Mouse (Mus musculus) megakaryocyte, adult 5-6 weeks (primary cell): ENCODE data around the gene Cyp2w1. TPM values are rescaled to one million over a fixed set of nuclear protein-coding genes. Genes with fewer than 3 reads are reported as not detected.
"Not testable (repeated sequence)": the region's sequence is repeated elsewhere in the genome, so short reads cannot be mapped to it uniquely, and the experiment has no call there.

Experiments used
- ATAC-seq: 2 replicates; pipeline ENCODE4 v1.8.0; 2016; ENCODE audit warnings: mild to moderate bottlenecking, inconsistent platforms; ENCODE audit not compliant: poor library complexity, severe bottlenecking
- total RNA-seq, 2 experiments: library from RNA; stranded (forward) in 1 of 2; stranded (reverse) in 1 of 2; fragments of 153-499, 151-499 nt in 1 of 2; fragments of 221-1000, 200-1000 nt in 1 of 2; gene quantifications; 2 replicates each; pipeline versions ENCODE4 v1.2.3 to v1.2.4; 2015 to 2017

Gene Cyp2w1
- total RNA-seq, 2 experiments from 2014 or later: not detected

- peak; percentile 67 for ATAC-seq
Measured at GRCm38 (mm10) chr5:139331742-139332141, 20.7 kb upstream of the Cyp2w1 start.

DNA sequence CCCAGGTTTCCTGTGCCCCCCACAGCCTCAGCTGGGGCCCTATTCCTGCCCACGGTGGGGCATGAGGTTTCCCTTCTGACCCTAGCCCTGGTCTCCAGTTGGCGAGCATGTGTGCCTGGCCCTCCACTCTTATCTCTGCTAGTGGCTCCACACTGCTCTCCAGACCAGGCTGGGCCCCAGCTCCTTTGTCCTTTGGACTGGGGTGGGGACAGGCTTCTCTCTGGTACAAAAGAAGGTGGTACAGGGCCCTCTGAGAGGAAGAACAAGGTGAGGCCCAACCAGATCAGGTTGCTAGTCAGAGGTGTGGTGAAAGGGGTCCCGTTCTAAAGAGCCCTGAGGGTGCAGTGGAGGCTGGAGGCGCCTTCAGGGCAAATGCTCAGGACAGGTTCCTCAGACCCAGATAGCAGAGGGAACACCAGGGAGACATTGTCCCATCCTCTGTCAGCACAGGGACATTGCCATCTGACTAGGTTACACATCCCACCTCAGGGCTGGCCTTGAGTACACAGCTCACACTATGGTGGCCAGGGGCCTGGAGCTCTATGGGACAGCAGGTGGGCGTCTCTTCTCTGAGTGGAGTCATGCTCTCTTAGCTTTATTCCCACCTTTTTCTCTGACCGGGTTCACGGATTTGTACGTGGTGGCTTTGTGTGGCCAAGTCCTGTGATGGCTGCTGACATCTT is 19.7 kb upstream of the Cyp2w1 start:
- ATAC-seq: no peak

GRCm38 (mm10) chr5:139333301-139334013 is 19.0 kb upstream of the Cyp2w1 start:
- ATAC-seq: no peak

DNA sequence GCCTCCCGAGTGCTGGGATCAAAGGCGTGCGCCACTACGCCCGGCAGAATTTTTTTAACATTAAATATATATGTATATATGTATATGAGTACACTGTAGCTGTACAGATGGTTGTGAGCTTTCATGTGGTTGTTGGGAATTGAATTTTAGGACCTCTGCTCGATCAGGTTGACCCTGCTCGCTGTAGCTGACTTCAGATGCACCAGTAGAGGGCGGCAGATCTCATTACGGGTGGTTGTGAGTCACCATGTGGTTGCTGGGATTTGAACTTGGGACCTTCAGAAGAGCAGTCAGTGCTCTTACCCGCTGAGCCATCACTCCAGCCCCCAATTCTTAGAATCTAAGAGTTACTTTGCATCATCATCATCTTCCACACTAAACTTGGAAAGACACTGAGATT is 18.0 kb upstream of the Cyp2w1 start:
- ATAC-seq: not testable (repeated sequence)

DNA sequence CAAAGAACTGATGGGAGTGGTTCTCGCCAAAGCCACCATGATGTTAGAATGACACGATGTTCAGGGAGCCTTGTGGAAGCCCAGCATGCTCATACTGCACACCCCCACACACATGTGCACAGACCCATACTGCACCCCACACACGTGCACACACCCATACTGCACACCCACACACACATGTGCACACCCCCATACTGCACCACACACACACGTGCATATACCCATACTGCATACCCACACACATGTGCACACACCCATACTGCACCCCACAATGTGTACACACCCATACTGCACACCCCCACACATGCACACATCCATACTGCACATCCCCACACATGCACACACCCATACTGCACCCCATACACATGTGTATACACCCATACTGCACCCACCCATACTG is 16.8 kb upstream of the Cyp2w1 start:
- no peak for ATAC-seq

- no peak for ATAC-seq
Measured at GRCm38 (mm10) chr5:139337826-139338370, 14.5 kb upstream of the Cyp2w1 start.

GRCm38 (mm10) chr5:139338403-139338802 is 14.0 kb upstream of the Cyp2w1 start:
- no peak for ATAC-seq

DNA sequence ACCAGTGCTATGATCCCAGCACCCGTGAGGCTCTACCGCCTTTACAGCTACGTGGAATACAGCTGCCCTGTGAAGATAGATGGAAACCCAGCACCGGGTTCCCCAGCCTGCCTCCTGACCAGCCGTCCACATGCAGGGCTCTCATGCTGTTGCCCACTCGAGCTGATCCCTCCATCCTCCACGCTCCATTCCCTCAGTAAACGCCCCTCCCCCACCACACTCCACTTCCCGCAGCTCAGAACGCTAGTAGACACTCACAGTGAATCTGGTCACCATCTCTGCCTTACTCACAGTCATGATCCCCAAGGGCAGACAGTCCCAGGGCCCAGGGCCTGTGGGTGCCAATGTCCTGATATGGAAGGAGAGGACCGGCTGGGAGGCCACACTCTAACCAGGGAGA is 13.5 kb upstream of the Cyp2w1 start:
- no peak for ATAC-seq

DNA sequence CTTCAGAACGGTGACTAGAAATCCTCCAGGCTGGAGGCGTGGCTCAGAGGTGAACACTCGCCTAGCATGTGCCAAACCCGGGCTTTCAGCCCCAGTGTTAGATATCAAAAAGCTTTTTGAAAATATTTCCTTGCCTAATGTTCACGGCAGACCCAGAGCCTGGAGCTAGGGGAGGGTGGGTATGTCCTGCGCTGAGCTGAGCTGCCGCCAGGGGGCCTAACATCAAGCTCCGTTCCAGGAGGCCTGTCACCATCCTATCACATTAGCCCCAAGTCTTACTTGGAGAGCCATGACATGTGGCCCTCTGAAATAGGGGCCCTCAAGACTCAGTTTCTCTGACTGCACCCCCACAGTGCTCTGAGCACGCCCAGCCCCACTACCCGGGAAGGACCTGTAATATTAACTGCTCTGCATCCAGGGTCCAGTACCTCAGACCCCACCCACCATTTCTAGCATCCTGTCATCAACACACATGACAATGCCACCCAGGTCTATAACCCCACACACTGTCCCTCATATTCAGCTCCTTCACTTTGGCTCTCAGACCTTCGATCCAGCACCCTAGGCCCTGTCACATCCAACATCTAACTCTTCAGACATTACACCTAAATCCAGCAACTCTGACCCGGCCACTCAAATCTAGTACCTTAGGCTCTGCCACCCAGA is 8.3 kb upstream of the Cyp2w1 start:
- ATAC-seq: peak; percentile 84

DNA sequence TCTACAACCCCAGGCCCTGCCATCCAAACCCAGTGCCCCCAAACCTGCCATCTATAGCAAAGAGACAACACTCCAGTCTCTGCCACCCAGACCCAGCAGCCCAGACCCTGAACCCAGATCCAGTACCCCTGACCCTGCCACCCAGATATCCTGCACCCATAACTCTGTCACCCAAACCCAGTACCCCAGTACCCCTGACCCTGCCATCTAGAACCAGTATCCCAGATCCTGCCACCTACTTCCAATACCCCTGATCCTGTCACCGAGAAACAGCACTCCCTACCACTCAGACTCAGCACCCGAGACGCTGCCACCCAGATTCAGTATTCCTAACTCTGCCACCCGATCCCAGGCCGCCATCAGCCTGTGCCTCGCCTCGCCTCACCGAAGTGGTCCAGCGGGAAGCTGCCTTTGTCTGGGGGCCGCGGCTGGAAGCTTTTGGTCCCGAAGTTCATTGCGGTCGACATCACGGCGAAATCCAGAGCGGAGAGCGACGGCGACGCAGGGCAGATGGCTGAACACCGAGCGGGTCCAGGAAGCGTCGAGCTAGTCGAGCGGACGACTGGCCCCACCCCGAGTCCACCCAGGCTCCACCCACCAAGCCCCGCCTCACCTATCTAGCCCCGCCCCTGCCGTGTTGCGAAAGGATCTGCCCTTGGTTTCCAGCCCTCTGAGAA is 7.6 kb upstream of the Cyp2w1 start:
- peak; percentile 98 for ATAC-seq

DNA sequence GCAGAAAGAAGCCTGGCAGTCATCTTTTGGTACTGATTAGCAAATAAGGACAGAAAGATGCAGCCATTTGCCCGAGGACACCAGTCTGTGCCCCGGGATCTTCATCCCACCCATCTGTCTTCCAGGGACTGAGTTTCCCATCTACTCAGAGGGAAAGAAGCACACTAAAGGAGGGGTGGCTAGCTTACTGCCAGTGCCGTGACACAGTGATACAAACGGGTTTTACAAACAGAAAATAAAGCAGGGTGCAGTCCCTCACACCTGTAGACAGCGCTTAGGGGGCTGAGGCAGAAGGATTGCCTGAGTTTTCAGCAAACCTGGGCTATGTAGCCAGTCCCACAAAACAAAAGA is 7.1 kb upstream of the Cyp2w1 start:
- no peak; the same call in 1 of the 2 replicates for ATAC-seq

DNA sequence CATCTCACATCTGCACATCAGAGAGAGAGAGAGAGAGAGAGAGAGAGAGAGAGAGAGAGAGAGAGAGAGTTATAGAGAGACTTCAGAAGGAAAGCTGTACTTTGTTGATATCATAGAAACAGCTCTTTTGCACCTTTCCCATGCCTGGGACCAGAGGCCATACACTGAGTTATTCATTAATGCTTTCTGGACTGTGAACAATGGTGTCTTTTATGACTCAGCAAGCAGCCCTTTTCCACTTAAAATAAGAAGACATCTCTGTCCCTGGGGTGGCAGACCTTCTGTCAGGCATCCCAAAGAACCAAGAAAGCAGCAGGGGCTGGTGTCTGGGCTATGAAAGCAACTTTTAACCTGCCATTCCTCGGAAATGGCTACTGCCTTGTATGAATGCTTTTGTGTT is 5.2 kb upstream of the Cyp2w1 start:
- no peak for ATAC-seq

DNA sequence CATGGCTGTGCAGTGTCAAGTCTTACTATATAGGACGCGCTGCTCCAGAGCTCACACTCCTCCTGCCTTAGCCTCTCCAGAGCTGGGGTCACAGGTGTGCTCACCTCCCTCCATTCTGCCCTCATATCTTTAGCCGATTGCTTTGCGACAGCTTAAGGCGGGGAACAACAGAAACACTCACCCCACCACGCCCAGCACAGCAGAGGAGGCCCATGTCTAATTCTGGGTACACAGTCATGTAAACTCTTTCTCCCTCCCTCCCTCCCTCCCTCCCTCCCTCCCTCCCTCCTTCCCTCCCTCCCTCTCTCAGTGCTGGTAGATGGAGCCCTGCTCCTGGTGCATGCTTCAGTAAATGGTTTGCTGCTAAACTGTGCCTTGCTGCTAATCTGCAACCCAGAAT is 2.7 kb upstream of the Cyp2w1 start:
- no peak for ATAC-seq

DNA sequence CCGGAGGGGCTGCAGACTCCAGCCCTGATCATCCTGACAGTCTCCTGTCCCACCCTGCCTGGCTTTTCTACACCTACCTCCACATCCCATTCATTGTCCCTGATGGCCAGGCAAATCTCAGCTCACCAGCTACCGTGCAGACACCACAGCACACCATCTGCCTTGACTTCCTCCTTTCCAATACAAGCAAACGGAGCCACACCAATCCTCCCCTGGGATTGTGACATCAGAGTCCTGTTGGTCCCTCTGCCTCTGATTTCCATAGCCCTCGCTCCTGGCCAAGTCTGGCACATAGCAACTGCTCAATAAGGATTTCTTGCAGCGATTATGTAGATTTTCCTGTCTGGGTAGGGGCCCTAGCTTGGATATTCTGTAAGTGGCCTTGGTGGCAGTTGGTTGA is 1.3 kb upstream of the Cyp2w1 start, which contains the start of gene Cox19:
Gene Cox19, minus strand, starts transcription at position 285 of the 400 bp plus-strand sequence.
- ATAC-seq: peak; percentile 38; the same call in 1 of the 2 replicates

DNA sequence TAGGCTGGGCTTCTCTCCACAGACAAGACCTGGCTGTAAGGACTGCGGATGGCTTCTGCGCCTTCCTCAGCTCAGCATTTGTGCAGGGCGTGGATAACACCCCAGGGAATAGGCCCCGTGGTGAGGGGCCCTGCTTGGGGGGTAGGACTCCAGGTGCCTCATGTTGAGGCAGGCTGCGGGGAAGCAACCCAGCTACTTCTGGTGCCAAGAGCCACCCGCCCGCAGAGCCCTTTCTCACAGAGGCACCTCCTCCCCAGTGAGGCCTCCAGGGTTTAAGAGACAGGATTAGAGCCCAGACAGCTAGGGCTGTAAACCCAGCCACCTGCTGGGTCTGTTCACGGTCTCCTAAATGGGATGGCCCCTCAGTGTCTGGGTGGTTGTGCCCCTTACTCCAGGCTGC is 789 bp upstream of the Cyp2w1 start:
- ATAC-seq: no peak

- ATAC-seq: no peak
Measured at GRCm38 (mm10) chr5:139353496-139353895, 1.1 kb downstream of the Cyp2w1 start.

DNA sequence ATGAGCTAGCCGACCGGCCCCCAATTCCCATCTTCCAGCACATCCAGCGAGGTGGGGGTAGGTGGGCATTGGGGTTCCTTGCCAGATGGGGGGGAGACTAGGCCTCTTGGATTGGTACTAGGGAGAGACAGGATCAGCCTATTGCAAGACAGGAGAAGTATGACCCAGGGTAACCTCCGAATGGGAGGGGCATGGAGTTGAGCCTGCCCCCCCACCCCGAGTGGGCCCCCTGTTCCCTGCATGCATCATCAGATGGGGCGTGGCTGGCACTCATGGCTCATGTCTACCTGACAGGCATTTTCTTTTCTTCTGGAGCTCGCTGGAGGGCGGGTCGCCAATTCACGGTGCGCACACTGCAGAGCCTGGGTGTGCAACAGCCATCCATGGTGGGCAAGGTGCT is 1.5 kb downstream of the Cyp2w1 start:
- ATAC-seq: no peak

GRCm38 (mm10) chr5:139355235-139355772 is 2.9 kb downstream of the Cyp2w1 start:
- ATAC-seq: peak; percentile 84

DNA sequence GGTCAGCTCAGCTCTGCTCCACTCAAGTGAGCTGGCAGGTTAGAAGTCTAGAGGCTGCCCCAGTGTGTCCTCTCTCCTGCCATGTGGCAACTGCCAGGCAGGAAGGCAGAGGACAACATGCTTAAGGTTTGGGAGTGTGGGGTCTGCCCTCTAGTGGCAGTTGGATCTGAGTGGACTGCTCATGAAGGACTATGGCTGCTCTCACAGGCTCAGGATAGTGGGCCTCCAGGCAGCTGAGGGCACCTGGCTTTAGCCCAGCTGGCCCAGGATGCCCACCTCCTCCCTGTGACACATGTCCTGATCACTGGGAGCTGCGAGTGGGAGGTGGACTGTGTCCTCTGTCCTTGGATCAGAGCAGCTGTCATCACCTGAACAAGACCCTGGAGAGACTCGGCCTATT is 6.2 kb downstream of the Cyp2w1 start:
- peak; percentile 53 for ATAC-seq

- no peak for ATAC-seq
Measured at GRCm38 (mm10) chr5:139359244-139359643, 6.8 kb downstream of the Cyp2w1 start.

DNA sequence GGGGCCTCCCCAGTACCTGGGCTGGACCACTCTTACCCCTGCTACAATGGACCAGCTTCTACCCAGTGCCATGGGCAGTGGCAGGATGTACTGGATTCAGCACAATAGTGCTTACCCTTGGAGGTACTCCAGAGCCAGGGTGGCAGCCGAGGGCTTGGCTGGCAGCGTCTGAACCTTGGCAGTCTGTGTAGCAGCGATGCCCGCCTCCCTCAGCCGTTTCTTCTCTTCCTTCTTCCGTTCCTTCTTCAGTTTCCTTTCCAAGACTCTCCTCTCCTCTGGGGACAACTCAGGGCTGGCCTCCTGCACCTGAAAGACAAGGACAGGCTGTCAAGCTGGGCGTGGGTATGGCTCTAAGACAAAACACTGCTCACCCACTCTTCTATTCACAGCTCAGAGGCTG is 11.4 kb downstream of the Cyp2w1 start:
- ATAC-seq: no peak
